Mouse (Mus musculus): ENCODE results near the gene Olfr1355.
"Not testable (repeated sequence)": the region's sequence is repeated elsewhere in the genome, so short reads cannot be mapped to it uniquely, and the experiment has no call there.

Gene Olfr1355

DNA sequence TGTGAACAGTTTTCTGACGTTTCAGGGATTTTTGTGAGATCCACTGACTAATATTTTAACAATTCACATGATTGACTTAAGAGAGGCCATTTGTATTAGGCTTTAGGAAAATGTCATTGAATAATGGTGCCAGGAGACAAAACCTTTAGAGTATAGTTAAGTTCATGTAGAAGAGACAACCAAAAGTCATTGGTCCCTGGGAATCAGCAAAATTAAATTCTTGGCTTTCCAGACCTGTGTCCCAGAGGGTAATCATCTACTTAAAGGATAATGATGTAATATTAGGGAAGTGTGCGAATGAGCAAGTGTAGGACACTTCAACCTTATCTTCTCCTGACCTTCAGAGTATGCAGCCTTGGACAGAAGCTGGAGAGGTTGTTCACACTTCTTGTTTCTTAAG lies at the start of gene Olfr1355:
TSS of gene Olfr1355 (plus strand) at position 301 of the 400 bp plus-strand sequence.
- in situ Hi-C loops (cut with MboI; ENCODE audit: low sequenced_read_pairs): no loop called here

DNA sequence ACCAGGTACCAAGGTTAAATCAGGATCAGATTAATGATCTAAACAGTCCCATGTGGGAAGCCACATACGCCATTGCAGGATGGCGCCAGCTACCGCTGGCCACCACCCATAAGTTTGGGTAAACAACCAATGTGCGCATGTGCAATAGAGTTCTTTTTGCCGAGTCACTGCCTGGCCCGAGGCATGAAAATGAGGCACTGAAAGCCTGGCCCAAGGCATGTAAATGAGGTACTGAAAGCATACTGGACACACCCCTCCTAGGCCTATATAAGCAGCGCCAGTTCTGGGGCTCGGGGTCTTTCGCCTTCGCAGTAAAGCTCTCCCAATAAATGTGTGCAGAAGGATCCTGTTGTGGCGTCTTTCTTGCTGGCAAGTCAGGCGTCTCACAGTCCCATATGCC lies 34.9 kb upstream of the Olfr1355 start:
- in situ Hi-C loops (cut with MboI; ENCODE audit: low sequenced_read_pairs): not testable (repeated sequence)

GRCm38 (mm10) chr10:78852066-78852465 lies 23.3 kb upstream of the Olfr1355 start, which contains the start of gene Olfr1356:
TSS of gene Olfr1356 (minus strand) at chr10:78852166.
- in situ Hi-C loops (cut with MboI; ENCODE audit: low sequenced_read_pairs): no loop called here

GRCm38 (mm10) chr10:78912871-78913270 lies 37.5 kb downstream of the Olfr1355 start, which contains the start of gene Olfr1354:
TSS of gene Olfr1354 (plus strand) at chr10:78913171.
- in situ Hi-C loops (cut with MboI; ENCODE audit: low sequenced_read_pairs): not testable (repeated sequence)
